Mouse (Mus musculus): Measurements from ENCODE around the gene Fancd2.

DNA sequence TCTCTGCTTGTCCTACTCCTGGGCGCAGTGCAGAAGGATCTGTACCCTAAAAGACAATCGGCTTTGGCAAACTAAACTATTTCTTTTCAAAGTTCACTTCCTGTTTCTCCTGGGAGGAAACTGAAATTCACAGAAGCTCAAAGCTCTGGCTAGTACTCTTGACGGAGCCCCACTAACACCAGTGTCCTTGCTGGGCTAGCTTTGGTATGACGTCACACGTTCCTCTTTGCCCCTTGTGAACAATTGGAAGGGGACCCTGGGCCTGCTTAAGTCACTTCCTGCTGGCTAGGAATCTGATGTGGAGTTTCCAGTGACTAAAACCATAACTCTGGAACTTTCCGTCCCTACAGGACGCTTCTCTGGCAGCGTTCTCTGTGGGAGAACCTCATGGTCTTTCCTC is 113.3 kb downstream of the Fancd2 start:
- no peak for TF ChIP-seq CTCF (IDR thresholded peaks at IDR 0.05; ENCODE audit: borderline replicate concordance, control insufficient read depth, extremely low read depth, insufficient read depth, low read length, poor library complexity)
- no peak for TF ChIP-seq POLR2A (IDR thresholded peaks at IDR 0.05; ENCODE audit: control insufficient read depth, extremely low read depth, insufficient read depth, low read length, poor library complexity)

Measured in thymus, adult 2 months (tissue).